Mouse (Mus musculus): ENCODE results near the gene Nrxn3. TPM values are rescaled to one million over a fixed set of nuclear protein-coding genes. Genes with fewer than 3 reads are reported as not detected.

The Nrxn3 gene
- polyA plus RNA-seq, 1 experiment from 2014 or later, result 42.5 TPM

DNA sequence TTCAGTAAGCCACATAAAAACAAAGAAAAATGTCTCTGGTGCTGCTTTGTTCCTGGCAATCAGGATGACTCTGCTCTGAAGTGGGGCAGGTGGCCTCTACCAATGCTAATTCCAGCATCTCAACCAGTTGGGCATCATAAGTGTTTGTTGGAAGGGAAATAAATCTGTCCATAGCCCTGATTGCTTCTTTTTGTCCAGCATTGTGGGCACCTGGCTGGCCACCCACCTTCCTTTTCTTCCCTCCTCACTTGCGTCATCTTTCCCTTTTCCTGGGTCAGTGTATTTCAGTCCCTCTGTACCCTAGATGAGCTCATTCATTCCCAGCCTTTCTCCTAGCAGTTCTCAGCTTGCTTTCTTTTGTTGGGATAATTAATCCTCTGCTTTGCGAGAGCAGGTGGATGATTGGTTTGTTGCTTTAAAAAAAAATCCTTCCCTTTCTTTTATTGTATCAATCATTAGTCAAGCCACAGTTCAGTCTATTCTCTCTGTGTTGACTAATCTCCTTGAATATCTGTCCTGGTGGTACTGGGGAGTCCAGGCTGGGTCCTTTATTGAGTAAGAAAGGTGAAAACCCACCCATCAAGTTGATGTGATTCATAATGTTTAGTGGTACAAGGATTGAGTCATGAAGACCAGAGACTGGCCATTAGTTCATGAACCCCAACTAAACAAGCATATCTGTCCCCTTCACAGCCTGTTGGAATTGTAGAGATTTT lies 719.8 kb downstream of the Nrxn3 start:
- Histone ChIP-seq H3K4me1 (peaks cover 11% of the 10 kb centered on the region; the same call in 1 of the 2 replicates), H3K36me3 (no peaks in the 10 kb centered on the region), H3K9me3 (no peaks in the 10 kb centered on the region), H3K27me3 (no peaks in the 10 kb centered on the region), H3K9ac (replicated peaks) (no peak overlapping the region), H3K4me3 (no peak overlapping the region), H3K4me2 (replicated peaks) (no peak overlapping the region), H3K27ac (replicated peaks) (no peak overlapping the region)
- ATAC-seq (ENCODE audit: low FRiP score, low read depth), result peak; percentile 89
- WGBS, result 9% methylated on average over 2 of the region's 2 CpGs

DNA sequence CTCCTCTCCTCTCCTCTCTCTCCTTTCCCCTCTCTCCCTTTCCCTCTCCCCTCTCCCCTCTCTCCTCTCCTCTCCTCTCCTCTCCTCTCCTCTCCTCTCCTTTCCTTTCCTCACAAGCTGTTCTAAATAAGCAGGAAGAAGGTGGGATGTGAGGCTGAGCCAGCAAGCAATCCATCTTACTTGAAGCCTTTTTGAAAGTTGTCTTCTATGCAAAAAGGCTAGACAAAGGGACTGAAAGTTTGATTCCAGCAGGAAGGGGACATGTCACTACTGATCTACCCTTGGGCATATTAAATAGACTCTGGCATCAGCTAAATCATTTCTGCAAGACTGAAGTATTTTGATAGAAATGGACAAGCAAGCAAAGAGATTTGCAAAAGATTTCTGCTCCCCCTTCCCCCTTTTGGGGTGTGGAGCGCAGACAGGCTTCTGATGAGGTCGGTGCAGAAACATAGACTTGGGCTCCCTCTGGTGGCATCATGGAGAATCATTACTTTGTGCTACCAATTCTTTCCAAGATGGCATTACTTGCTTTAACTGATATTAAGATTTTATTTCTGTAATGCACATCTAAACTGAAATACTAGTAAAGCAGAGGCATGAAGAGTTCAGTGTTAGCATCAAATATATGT lies 728.1 kb downstream of the Nrxn3 start:
- Histone ChIP-seq H3K4me2 (replicated peaks) (no peak overlapping the region), H3K27ac (replicated peaks) (no peak overlapping the region), H3K4me3 (no peak overlapping the region), H3K27me3 (no peaks in the 10 kb centered on the region), H3K9me3 (no peaks in the 10 kb centered on the region), H3K9ac (replicated peaks) (no peak overlapping the region), H3K36me3 (no peaks in the 10 kb centered on the region), H3K4me1 (no peaks in the 10 kb centered on the region)
- peak; percentile 72 for ATAC-seq (ENCODE audit: low FRiP score, low read depth)
- 0% methylated on average over 2 of the region's 2 CpGs for WGBS

DNA sequence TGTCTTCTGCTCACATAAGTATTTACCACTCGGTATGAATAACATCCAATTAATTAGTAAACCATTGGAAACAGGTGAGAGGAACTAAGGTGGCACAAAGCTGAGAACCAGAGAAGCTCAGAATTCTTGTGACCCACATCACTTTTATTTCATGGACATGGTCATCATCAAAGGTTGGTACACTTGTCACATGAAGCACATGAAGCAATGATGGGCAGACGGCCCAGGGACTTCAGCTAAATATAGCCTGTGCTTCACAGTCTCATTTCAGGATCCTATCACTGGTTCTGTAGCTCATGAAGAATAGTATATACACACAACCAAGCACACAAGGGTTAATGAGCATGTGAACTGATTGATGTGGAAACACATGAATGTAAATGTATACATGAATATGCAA lies 747.5 kb downstream of the Nrxn3 start:
- no peak overlapping the region for H3K4me3 ChIP-seq
- no peak for ATAC-seq (ENCODE audit: low FRiP score, low read depth)
- H3K27ac ChIP-seq (replicated peaks), result no peak overlapping the region
- 88% methylated on average over 2 of the region's 2 CpGs for WGBS
- no peaks in the 10 kb centered on the region for H3K27me3 ChIP-seq
- no peak overlapping the region for H3K9ac ChIP-seq (replicated peaks)
- no peak overlapping the region for H3K4me2 ChIP-seq (replicated peaks)
- no peaks in the 10 kb centered on the region for H3K4me1 ChIP-seq
- H3K9me3 ChIP-seq, result no peaks in the 10 kb centered on the region
- no peaks in the 10 kb centered on the region for H3K36me3 ChIP-seq

DNA sequence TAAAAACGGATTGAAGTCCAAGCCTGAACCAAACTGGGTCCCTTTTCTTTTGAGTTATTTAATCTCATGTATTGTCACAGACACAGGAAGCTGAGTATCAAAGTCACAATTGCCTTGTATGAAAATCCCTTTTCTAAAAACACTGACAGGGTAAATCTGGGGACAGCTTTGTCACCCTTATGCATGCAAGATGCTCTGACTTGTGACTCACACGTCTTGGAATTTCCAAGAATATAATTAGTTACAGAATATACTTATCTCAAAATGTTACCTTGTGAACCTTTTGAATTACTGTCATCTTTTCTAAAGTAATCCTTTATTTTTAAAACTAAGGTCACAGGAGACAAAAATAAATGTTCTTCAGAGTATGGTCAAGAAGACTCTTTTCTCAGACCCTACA lies 748.6 kb downstream of the Nrxn3 start:
- ATAC-seq (ENCODE audit: low FRiP score, low read depth), result no peak
- H3K9me3 ChIP-seq, result no peaks in the 10 kb centered on the region
- 41% methylated on average over 2 of the region's 2 CpGs for WGBS

DNA sequence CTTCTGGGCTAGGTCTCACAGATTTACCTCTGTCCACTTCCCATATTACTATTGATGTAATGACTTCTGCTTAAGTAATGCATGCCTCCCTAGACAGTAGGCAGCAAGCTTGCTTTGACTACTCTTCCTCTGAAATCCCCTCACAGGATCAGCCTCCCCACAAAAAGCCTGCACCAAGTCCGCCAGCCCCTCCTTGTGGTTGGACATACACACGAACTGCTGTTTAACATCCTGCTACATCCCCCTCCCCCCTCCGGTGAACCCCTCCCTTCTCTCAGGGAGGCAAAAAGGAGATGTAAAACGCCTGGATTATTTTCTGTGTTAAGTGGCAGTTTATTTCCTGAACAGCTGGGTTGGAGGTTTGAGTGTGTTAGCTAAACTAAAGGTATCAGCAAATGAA lies 749.2 kb downstream of the Nrxn3 start:
- 25% methylated on average over 4 of the region's 4 CpGs for WGBS
- Histone ChIP-seq H3K9me3 (no peaks in the 10 kb centered on the region), H3K9ac (replicated peaks) (no peak overlapping the region), H3K4me1 (no peaks in the 10 kb centered on the region), H3K4me3 (no peak overlapping the region), H3K36me3 (no peaks in the 10 kb centered on the region), H3K27me3 (no peaks in the 10 kb centered on the region), H3K4me2 (replicated peaks) (no peak overlapping the region), H3K27ac (replicated peaks) (no peak overlapping the region)
- ATAC-seq (ENCODE audit: low FRiP score, low read depth), result no peak

More for the DNA sequence above, 748.6 kb downstream of the Nrxn3 start:
- no peaks in the 10 kb centered on the region for H3K27me3 ChIP-seq
- no peak overlapping the region for H3K4me3 ChIP-seq
- H3K36me3 ChIP-seq, result no peaks in the 10 kb centered on the region
- no peak overlapping the region for H3K27ac ChIP-seq (replicated peaks)
- no peak overlapping the region for H3K4me2 ChIP-seq (replicated peaks)
- no peaks in the 10 kb centered on the region for H3K4me1 ChIP-seq
- no peak overlapping the region for H3K9ac ChIP-seq (replicated peaks)

DNA sequence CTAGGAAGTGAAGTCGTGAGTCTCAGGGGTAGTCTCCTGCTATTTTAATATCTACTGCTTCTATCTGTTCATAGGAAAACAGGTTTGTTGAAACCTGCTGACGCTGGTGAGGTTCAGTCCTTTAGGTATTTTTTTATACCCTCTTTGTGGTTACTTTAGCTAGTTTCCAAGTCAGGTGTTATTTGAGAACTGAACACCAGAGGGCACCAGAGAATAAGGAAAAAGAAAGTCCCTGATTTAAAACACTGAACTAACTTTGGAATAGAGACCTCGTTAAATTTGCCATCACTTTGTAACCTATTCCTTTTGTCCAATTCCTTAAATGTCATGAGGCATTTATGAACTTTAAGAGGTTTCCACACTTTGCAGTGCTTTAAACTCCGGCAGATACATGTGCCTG lies 756.4 kb downstream of the Nrxn3 start:
- 31% methylated on average over 4 of the region's 4 CpGs for WGBS

DNA sequence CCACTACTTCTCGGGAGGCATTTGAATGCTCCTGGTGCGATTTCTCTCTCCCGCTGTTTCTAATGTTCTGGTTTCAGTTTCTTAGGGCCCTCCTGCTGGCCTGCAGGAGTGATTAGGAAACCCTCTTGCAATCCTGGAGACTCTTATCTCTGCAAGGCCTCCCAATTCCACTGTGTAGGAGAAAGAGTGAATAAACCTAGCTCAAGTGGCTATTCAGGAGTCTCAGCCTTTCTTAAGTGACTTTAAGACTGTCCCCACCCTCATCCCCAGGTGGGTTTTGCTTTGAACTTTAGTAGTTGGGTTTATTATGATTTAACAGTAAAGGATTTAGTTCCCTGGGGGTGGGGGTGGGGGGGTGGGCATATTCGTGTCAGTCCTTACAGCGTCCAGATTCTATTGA lies 759.5 kb downstream of the Nrxn3 start:
- Histone ChIP-seq H3K9me3 (no peaks in the 10 kb centered on the region), H3K36me3 (no peaks in the 10 kb centered on the region), H3K4me1 (no peaks in the 10 kb centered on the region), H3K4me3 (no peak overlapping the region), H3K27ac (replicated peaks) (no peak overlapping the region), H3K9ac (replicated peaks) (no peak overlapping the region), H3K27me3 (no peaks in the 10 kb centered on the region), H3K4me2 (replicated peaks) (no peak overlapping the region)
- ATAC-seq (ENCODE audit: low FRiP score, low read depth), result no peak
- WGBS, result 31% methylated on average over 5 of the region's 5 CpGs

More for the DNA sequence above, 756.4 kb downstream of the Nrxn3 start:
- Histone ChIP-seq H3K4me2 (replicated peaks) (no peak overlapping the region), H3K4me1 (no peaks in the 10 kb centered on the region), H3K27me3 (no peaks in the 10 kb centered on the region), H3K36me3 (no peaks in the 10 kb centered on the region), H3K4me3 (no peak overlapping the region), H3K9me3 (no peaks in the 10 kb centered on the region), H3K27ac (replicated peaks) (no peak overlapping the region), H3K9ac (replicated peaks) (no peak overlapping the region)
- ATAC-seq (ENCODE audit: low FRiP score, low read depth), result no peak

DNA sequence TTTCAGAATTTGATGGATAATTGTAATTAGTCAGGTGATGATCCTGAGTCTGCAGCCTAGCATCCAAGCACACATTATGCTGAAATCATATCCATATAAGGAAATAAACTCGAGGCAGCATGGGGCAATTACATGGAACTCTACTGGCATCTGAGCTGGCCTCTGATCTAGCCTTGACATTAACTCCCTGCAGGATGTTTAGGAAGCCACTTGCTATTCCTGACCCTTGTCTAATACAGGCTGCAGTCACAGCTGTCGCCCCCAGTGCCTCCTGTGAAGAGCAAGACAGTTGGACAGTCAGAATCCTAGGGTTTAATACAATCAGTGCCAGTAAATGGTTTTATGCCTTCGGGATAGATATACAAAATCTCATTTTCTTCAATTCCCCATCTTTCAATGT lies 781.4 kb downstream of the Nrxn3 start:
- H3K9ac ChIP-seq (replicated peaks), result no peak overlapping the region
- no peaks in the 10 kb centered on the region for H3K36me3 ChIP-seq
- no peak overlapping the region for H3K4me3 ChIP-seq
- no peaks in the 10 kb centered on the region for H3K27me3 ChIP-seq
- H3K4me2 ChIP-seq (replicated peaks), result no peak overlapping the region
- 51% methylated on average over 3 of the region's 3 CpGs for whole genome bisulfite sequencing
- H3K9me3 ChIP-seq, result no peaks in the 10 kb centered on the region
- ATAC-seq (ENCODE audit: low FRiP score, low read depth), result peak; percentile 51; the same call in 1 of the 2 replicates
- H3K4me1 ChIP-seq, result 0 out of 2 replicates have a peak, but pooled peaks cover 2% of the 10 kb centered on the region
- no peak overlapping the region for H3K27ac ChIP-seq (replicated peaks)

DNA sequence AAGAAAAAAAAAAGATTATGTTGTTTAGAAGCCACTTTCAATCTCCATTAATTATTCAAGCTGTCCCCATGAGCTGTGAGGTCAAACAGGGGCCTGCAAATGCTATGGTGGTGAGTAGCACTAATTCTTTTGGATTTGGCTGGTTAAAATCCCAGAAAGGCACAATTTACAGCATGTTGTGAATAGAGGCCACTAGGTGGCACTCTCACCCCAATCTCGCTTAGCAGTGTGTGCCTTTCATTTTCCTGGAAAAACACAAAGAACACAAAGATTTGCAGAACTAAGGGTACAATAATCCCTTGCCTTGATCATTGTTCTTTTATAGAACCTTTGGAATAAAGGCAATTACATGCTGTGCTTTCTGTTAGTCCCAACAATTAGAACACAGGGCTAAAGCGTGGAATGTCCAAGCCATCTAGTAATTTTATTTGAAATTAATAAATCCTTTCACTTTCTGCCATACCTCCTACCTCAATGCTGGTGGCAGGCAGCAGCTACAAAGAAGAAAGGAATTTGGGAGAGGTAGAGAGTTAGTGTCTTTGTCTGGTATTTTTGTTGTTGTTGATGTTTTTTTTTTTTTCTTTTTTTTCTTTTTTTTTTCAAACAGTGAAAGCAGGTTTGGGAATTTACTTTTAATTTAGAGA lies 782.6 kb downstream of the Nrxn3 start:
- 12% methylated on average over 2 of the region's 2 CpGs for WGBS
- Histone ChIP-seq H3K4me2 (replicated peaks) (no peak overlapping the region), H3K9ac (replicated peaks) (no peak overlapping the region), H3K36me3 (no peaks in the 10 kb centered on the region), H3K27me3 (no peaks in the 10 kb centered on the region), H3K9me3 (no peaks in the 10 kb centered on the region), H3K27ac (replicated peaks) (no peak overlapping the region), H3K4me1 (0 out of 2 replicates have a peak, but pooled peaks cover 2% of the 10 kb centered on the region), H3K4me3 (no peak overlapping the region)
- ATAC-seq (ENCODE audit: low FRiP score, low read depth), result peak; percentile 82

DNA sequence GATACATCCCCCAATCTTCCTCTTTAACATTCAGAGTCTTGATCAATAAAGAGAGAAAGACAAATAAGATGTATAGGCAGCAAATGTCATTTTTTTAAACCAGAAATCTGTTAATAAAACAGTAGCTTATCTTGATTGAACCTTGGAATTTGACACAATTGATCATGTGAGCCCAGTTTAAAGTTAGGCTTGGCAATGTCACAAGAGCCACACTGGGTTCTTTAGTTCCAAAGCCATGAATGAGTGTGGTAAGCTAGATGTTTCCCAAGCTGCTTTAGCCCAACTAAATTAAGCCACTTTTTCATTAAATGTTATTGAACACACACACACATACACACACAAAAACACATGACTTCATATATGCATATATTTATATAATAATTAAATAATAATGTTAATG lies 786.3 kb downstream of the Nrxn3 start:
- ATAC-seq (ENCODE audit: low FRiP score, low read depth), result no peak
- H3K4me3 ChIP-seq, result no peak overlapping the region
- no peak overlapping the region for H3K4me2 ChIP-seq (replicated peaks)
- no peaks in the 10 kb centered on the region for H3K9me3 ChIP-seq
- no peak overlapping the region for H3K9ac ChIP-seq (replicated peaks)
- H3K4me1 ChIP-seq, result 0 out of 2 replicates have a peak, but pooled peaks cover 2% of the 10 kb centered on the region
- H3K36me3 ChIP-seq, result no peaks in the 10 kb centered on the region
- no peak overlapping the region for H3K27ac ChIP-seq (replicated peaks)
- H3K27me3 ChIP-seq, result no peaks in the 10 kb centered on the region

DNA sequence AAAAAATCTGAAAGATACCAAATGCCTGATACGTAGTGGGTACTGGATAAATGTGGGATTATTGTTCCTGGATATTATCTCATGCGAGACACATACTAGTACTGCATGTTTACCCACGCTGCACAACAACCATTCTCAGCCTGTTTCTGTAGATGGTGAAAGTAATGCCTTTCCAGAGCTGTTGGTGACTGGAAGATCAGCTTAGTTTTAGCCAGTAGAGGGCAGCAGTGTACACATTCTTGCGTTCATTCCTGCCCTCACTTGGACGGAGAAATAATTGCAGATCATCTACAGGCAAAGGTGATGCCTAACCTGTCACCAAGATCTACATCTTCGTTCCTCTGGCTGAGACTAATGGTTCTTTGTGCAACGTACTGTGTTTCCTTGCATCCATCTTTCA lies 791.1 kb downstream of the Nrxn3 start:
- Histone ChIP-seq H3K9me3 (no peaks in the 10 kb centered on the region), H3K27me3 (no peaks in the 10 kb centered on the region), H3K36me3 (no peaks in the 10 kb centered on the region), H3K27ac (replicated peaks) (no peak overlapping the region), H3K4me3 (no peak overlapping the region), H3K4me2 (replicated peaks) (no peak overlapping the region), H3K4me1 (no peaks in the 10 kb centered on the region), H3K9ac (replicated peaks) (no peak overlapping the region)
- peak; percentile 49; the same call in 1 of the 2 replicates for ATAC-seq (ENCODE audit: low FRiP score, low read depth)
- 48% methylated on average over 7 of the region's 7 CpGs for WGBS

DNA sequence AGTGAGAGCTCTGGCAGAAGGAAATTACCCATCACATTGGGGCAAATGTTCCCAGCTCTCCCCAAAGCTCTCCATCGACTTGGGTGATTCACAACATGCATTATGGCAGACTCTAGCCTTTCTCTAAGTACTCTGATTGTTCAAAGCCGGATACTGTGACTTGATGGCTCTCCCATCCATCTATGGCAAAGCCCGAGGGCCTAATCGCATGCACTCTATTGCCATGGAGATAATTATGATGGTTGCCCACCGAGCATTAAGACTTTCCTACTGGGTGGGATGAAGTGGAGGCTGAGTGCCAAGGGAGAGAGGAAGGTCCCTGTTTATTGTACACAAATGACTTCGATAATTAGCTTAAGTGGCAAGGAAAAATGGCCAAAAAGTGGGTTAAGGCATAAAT lies 793.4 kb downstream of the Nrxn3 start:
- no peak overlapping the region for H3K4me3 ChIP-seq
- no peak overlapping the region for H3K27ac ChIP-seq (replicated peaks)
- no peak overlapping the region for H3K9ac ChIP-seq (replicated peaks)
- no peak for ATAC-seq (ENCODE audit: low FRiP score, low read depth)
- H3K9me3 ChIP-seq, result no peaks in the 10 kb centered on the region
- H3K4me1 ChIP-seq, result no peaks in the 10 kb centered on the region
- WGBS, result 73% methylated on average over 6 of the region's 6 CpGs
- no peak overlapping the region for H3K4me2 ChIP-seq (replicated peaks)
- H3K36me3 ChIP-seq, result no peaks in the 10 kb centered on the region
- no peaks in the 10 kb centered on the region for H3K27me3 ChIP-seq

Data from midbrain, embryonic 12.5 days (tissue).